Mouse (Mus musculus) G1E (cell line): ENCODE measurements at regions not wholly inside any gene's neighbourhood (a gene's known extent, or its start where the extent isn't known, plus 50 kb on each side); places are given as distances from the start of the nearest gene placed in this dataset.
"Not testable (repeated sequence)": the region's sequence is repeated elsewhere in the genome, so short reads cannot be mapped to it uniquely, and the experiment has no call there.

Experiments
- ATAC-seq: 2 replicates; pipeline ENCODE4 v1.8.0; 2016; ENCODE audit warnings: mild to moderate bottlenecking; ENCODE audit not compliant: insufficient number of reproducible peaks, poor library complexity, low FRiP score, severe bottlenecking; ENCODE audit errors: extremely low read depth
- DNase-seq: peaks from one replicate; pipeline ENCODE4 v3.0.0; 2012; ENCODE audit warnings: low spot score
- H3K27me3 ChIP-seq: 2 replicates; pipeline ENCODE4 v1.6.1; 2012; ENCODE audit warnings: mild to moderate bottlenecking, low read length, inconsistent platforms; ENCODE audit not compliant: insufficient read depth
- H3K36me3 ChIP-seq: replicated peaks from 2 replicates; pipeline ENCODE3; 2012; ENCODE audit warnings: mild to moderate bottlenecking, inconsistent platforms
- H3K4me1 ChIP-seq: 2 replicates; pipeline ENCODE4 v1.6.1; 2012; ENCODE audit warnings: low read depth, low read length, inconsistent platforms, mixed read lengths; ENCODE audit not compliant: insufficient read depth
- H3K4me3 ChIP-seq: 2 replicates; pipeline ENCODE4 v1.5.1; 2012; ENCODE audit warnings: low read depth, mild to moderate bottlenecking, inconsistent platforms, low read length, moderate library complexity, mixed read lengths
- H3K9me3 ChIP-seq: replicated peaks from 2 replicates; pipeline ENCODE4 v1.6.1; 2012; ENCODE audit warnings: inconsistent platforms
- CTCF ChIP-seq: IDR thresholded peaks from 2 replicates; pipeline ENCODE4 v1.5.1; 2012; ENCODE audit warnings: low read depth, low read length, inconsistent platforms, mixed read lengths
- GATA1 ChIP-seq: IDR thresholded peaks from 2 replicates; pipeline ENCODE4 v1.6.1; 2012; ENCODE audit warnings: borderline replicate concordance, low read length, inconsistent platforms, mixed read lengths
- GATA2 ChIP-seq: IDR thresholded peaks from 2 replicates; pipeline ENCODE4 v1.6.1; 2012; ENCODE audit warnings: low read depth, low read length, inconsistent platforms, borderline replicate concordance
- POLR2AphosphoS5 ChIP-seq: IDR thresholded peaks from 2 replicates; pipeline ENCODE4 v1.6.1; 2012; ENCODE audit warnings: low read depth, low read length, inconsistent platforms; ENCODE audit not compliant: insufficient replicate concordance
- TAL1 ChIP-seq: conservative IDR thresholded peaks from 2 replicates; pipeline ENCODE4 v1.6.1; 2012; ENCODE audit warnings: low read depth, low read length, inconsistent platforms, mixed read lengths

- TF ChIP-seq GATA2 (no peak), TAL1 (no peak), GATA1 (no peak), CTCF (no peak), POLR2AphosphoS5 (no peak)
- no peak for ATAC-seq
- no peaks in the 10 kb centered on the region for H3K9me3 ChIP-seq
- H3K4me1 ChIP-seq = no peaks in the 10 kb centered on the region
- H3K27me3 ChIP-seq = no peaks in the 10 kb centered on the region
- no peak overlapping the region for H3K4me3 ChIP-seq
- no peak for DNase-seq
- no peaks in the 10 kb centered on the region for H3K36me3 ChIP-seq
Measured at GRCm38 (mm10) chr15:32041764-32042163, 135.3 kb upstream of the Tas2r119 start.

DNA sequence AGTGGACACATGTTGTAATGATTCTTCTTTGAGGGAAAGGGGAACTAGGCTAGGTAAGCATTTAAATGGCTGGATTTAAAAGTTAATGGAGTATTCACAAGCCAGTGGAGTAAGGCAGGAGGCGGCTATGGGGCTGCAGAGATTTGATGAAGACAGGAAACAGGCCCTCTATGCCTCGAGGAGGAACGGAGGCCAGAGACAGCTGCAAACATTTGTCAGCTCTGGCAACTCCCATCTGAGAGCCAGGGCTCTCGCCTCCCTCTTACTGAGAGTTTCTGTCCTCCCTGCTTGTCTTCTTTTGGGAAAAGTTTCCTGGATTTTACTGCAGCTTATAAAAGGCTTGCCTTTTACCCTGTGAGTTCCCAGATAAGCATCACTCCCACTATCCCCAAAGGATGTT lies 134.9 kb upstream of the Tas2r119 start:
- DNase-seq (no peak), ATAC-seq (no peak)
- no peak for TF ChIP-seq GATA1
- TF ChIP-seq POLR2AphosphoS5 = no peak
- TF ChIP-seq TAL1 = no peak
- TF ChIP-seq CTCF = no peak
- TF ChIP-seq GATA2 = no peak
- Histone ChIP-seq H3K27me3 (no peaks in the 10 kb centered on the region), H3K9me3 (no peaks in the 10 kb centered on the region), H3K4me3 (no peak overlapping the region), H3K36me3 (no peaks in the 10 kb centered on the region), H3K4me1 (no peaks in the 10 kb centered on the region)

GRCm38 (mm10) chr15:32042589-32042988 lies 134.5 kb upstream of the Tas2r119 start:
- Histone ChIP-seq H3K4me3 (no peak overlapping the region), H3K4me1 (no peaks in the 10 kb centered on the region), H3K27me3 (no peaks in the 10 kb centered on the region), H3K36me3 (no peaks in the 10 kb centered on the region), H3K9me3 (no peaks in the 10 kb centered on the region)
- TF ChIP-seq TAL1 (no peak), GATA1 (no peak)
- DNase-seq (no peak), ATAC-seq (no peak)

GRCm38 (mm10) chr15:32043207-32043606 lies 133.9 kb upstream of the Tas2r119 start:
- no peaks in the 10 kb centered on the region for H3K9me3 ChIP-seq
- DNase-seq (no peak), ATAC-seq (no peak)
- H3K36me3 ChIP-seq = no peaks in the 10 kb centered on the region
- H3K27me3 ChIP-seq = no peaks in the 10 kb centered on the region
- no peaks in the 10 kb centered on the region for H3K4me1 ChIP-seq
- H3K4me3 ChIP-seq = no peak overlapping the region
- no peak for TF ChIP-seq GATA2
- no peak for TF ChIP-seq TAL1
- no peak for TF ChIP-seq POLR2AphosphoS5
- no peak for TF ChIP-seq CTCF
- no peak for TF ChIP-seq GATA1

DNA sequence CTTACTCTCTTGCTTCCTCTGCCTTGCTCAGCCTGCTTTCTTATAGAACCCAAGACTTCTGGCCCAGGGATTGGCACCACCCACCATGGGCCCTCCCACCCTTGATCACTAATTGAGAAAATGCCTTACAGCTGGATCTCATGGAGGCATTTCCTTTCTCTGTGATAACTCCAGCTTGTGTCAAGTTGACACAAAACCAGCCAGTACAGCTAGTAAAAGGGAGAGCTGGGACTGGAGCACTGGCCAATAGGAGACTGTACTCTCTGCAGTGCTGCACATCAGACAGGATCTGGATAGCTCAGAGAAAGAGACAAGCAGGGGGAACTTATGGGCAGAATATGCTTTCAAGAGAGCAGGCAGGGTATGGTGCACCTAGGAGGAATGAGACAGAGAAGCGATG lies 133.4 kb upstream of the Tas2r119 start:
- ATAC-seq, H3K36me3 ChIP-seq, H3K27me3 ChIP-seq, DNase-seq, H3K4me3 ChIP-seq, H3K9me3 ChIP-seq, H3K4me1 ChIP-seq: not testable (repeated sequence)

DNA sequence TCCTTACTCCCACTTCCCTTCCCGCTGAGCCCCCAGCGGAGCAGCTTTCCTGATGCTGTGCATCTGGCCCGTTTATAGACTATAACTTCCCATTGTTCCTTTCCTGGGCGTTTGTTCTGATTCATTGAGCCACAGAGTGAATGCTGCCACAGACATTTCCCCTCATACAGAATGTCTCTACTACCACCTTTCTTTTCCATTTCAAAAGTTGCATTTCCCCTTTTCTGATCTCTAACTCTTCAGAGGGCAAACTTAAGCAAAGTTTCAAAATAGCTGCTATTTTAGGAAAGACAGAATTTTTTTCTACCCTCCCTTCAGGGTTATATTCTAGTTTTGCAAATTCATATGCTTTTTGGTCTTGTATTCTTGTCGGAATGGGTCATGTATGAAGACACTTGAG lies 128.3 kb upstream of the Tas2r119 start:
- H3K36me3 ChIP-seq = no peaks in the 10 kb centered on the region
- DNase-seq (no peak), ATAC-seq (no peak)
- TF ChIP-seq GATA2 = no peak
- no peak for TF ChIP-seq CTCF
- TF ChIP-seq GATA1 = no peak
- no peak for TF ChIP-seq TAL1
- no peak for TF ChIP-seq POLR2AphosphoS5
- H3K27me3 ChIP-seq = no peaks in the 10 kb centered on the region
- H3K4me3 ChIP-seq = no peak overlapping the region
- no peaks in the 10 kb centered on the region for H3K9me3 ChIP-seq
- H3K4me1 ChIP-seq = no peaks in the 10 kb centered on the region

DNA sequence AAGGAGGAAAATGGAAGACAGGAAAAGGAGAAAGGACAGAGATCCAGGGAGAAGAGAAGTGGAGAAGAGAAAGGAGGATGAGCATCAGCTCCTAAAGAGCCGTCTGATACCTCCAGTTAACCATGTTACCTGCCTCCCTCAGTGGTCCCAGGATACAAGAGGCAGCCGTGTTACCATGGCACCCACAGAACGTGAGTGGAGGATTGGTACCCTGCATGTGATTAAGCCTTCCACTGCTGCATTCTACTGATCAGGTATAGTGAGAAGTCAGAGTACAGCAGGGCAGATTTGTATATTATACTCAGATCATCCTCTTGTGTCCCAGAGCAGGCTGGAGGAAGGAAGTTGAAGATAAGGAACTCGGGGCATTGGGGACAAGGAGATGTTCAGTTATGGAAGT lies 115.5 kb upstream of the Tas2r119 start:
- ATAC-seq = no peak
- Histone ChIP-seq H3K36me3 (no peaks in the 10 kb centered on the region), H3K4me3 (no peak overlapping the region), H3K9me3 (no peaks in the 10 kb centered on the region), H3K4me1 (no peaks in the 10 kb centered on the region), H3K27me3 (no peaks in the 10 kb centered on the region)
- TF ChIP-seq POLR2AphosphoS5 (no peak), GATA1 (no peak), CTCF (no peak), GATA2 (no peak)
- no peak for DNase-seq
